In the genomic region with DNA sequence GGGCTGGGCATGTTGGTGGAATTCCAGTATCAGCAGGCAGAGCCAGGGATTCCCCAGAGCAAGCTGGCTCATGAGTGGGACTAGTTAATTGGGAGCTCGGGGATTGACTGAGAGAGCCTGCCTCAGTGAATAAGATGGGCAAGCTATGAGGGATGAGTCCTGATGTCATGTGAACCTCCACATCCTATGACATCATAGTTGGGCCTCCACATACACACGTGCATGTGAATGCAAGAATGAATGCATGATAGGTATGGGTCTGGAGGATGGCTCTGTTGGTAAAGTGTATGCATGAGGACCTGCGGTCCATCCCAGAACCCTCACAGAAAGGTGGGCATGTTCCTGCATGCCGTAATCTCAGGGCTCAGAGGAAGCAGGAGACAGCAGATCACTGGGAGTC, we compare ENCODE assay signal across 26 mouse cellular contexts. TPM values are rescaled to one million over a fixed set of nuclear protein-coding genes. Genes with fewer than 3 reads are reported as not detected.
DNase-seq lines count a peak whose midpoint lies in the region; ATAC-seq and TF ChIP-seq lines count a peak whose summit lies in the region.
"Had no signal": no experiment of that assay in that cellular context is flagged by ENCODE, and none has a peak within 500 bp of the region (broad histone marks: within the 10 kb centered on the region; RNA-seq: fewer than 3 reads in every experiment).

No protein-coding gene starts in this region.

- in situ Hi-C loops in CH12.LX (cut with MboI; ENCODE audit: low pct_ligation_motif_present, low pct_unique_long_range_greater_than_20kb, low sequenced_read_pairs): no loop called here

- no peak overlapping the region for H3K4me3 ChIP-seq in kidney, embryonic 15.5 days (replicated peaks)
- H3K4me3 ChIP-seq in limb, embryonic 13.5 days: no peak overlapping the region
- H3K4me3 ChIP-seq in limb, embryonic 10.5 days: no peak overlapping the region
- H3K4me3 ChIP-seq in CH12.LX (replicated peaks in 1 of 3; ENCODE audit: low read depth in 2 of 3, low read length in 2 of 3, poor library complexity in 1 of 3): peak overlapping the region in 1 of 3 experiments; percentile 25
- H3K4me3 ChIP-seq: embryonic facial prominence, embryonic 10.5 days; embryonic facial prominence, embryonic 13.5 days; erythroblast, embryonic 14.5 days; forebrain, embryonic 12.5 days; forebrain, embryonic 15.5 days; heart, embryonic 12.5 days; heart, embryonic 15.5 days; hindbrain, embryonic 10.5 days; hindbrain, embryonic 13.5 days had no signal

- no peak overlapping the region for H3K4me2 ChIP-seq in kidney, embryonic 15.5 days
- no peak overlapping the region for H3K4me2 ChIP-seq in limb, embryonic 13.5 days (replicated peaks)
- H3K4me2 ChIP-seq in CH12.LX (ENCODE audit: insufficient read depth, low read depth, poor library complexity, severe bottlenecking): no peak overlapping the region; the same call in 1 of the 2 replicates
- H3K4me2 ChIP-seq: embryonic facial prominence, embryonic 13.5 days; forebrain, embryonic 12.5 days; forebrain, embryonic 15.5 days; heart, embryonic 12.5 days; heart, embryonic 15.5 days; hindbrain, embryonic 13.5 days had no signal

- TF ChIP-seq POLR2A in CH12.LX (IDR thresholded peaks at IDR 0.05; ENCODE audit: low read depth, low read length): no peak

- WGBS in kidney, embryonic 15.5 days: 94% methylated on average over 4 of the region's 4 CpGs
- WGBS in limb, embryonic 13.5 days: 85% methylated on average over 4 of the region's 4 CpGs
- WGBS in limb, embryonic 10.5 days: 85% methylated on average over 4 of the region's 4 CpGs

- no peaks in the 10 kb centered on the region for H3K9me3 ChIP-seq in kidney, embryonic 15.5 days (replicated peaks)
- H3K9me3 ChIP-seq in limb, embryonic 13.5 days: no peaks in the 10 kb centered on the region
- H3K9me3 ChIP-seq in limb, embryonic 10.5 days (replicated peaks): no peaks in the 10 kb centered on the region
- H3K9me3 ChIP-seq in CH12.LX (replicated peaks; ENCODE audit: low read length): peaks cover under 1% of the 10 kb centered on the region
- H3K9me3 ChIP-seq: embryonic facial prominence, embryonic 10.5 days; embryonic facial prominence, embryonic 13.5 days; forebrain, embryonic 12.5 days; forebrain, embryonic 15.5 days; heart, embryonic 12.5 days; heart, embryonic 15.5 days; hindbrain, embryonic 10.5 days; hindbrain, embryonic 13.5 days had no signal

- peak overlapping the region; percentile 75; the same call in 1 of the 2 replicates for H3K27ac ChIP-seq in kidney, embryonic 15.5 days
- no peak overlapping the region for H3K27ac ChIP-seq in limb, embryonic 13.5 days
- H3K27ac ChIP-seq in limb, embryonic 10.5 days: no peak overlapping the region
- peak overlapping the region; percentile 90 for H3K27ac ChIP-seq in CH12.LX (ENCODE audit: insufficient read depth, low read depth)
- H3K27ac ChIP-seq: embryonic facial prominence, embryonic 10.5 days; forebrain, embryonic 12.5 days; forebrain, embryonic 15.5 days; heart, embryonic 15.5 days; hindbrain, embryonic 13.5 days had no signal

- H3K79me2 ChIP-seq in CH12.LX (replicated peaks; ENCODE audit: control insufficient read depth, extremely low read depth, insufficient read depth, poor library complexity, severe bottlenecking): peaks cover 14% of the 10 kb centered on the region

- H3K27me3 ChIP-seq in kidney, embryonic 15.5 days: no peaks in the 10 kb centered on the region
- H3K27me3 ChIP-seq in limb, embryonic 13.5 days: no peaks in the 10 kb centered on the region
- H3K27me3 ChIP-seq in limb, embryonic 10.5 days (ENCODE audit: low read depth, poor library complexity, severe bottlenecking): no peaks in the 10 kb centered on the region
- H3K27me3 ChIP-seq in CH12.LX (replicated peaks): no peaks in the 10 kb centered on the region
- H3K27me3 ChIP-seq in splenic B cell, adult 2 months (ENCODE audit: control insufficient read depth, insufficient read depth, low read length, poor library complexity, severe bottlenecking): no peaks in the 10 kb centered on the region
- H3K27me3 ChIP-seq: embryonic facial prominence, embryonic 13.5 days; forebrain, embryonic 12.5 days; forebrain, embryonic 15.5 days; heart, embryonic 12.5 days; heart, embryonic 15.5 days; hindbrain, embryonic 13.5 days had no signal

- dilution Hi-C loops in CH12.LX (cut with MboI; ENCODE audit: extremely low pct_ligation_motif_present, extremely low pct_unique_long_range_greater_than_20kb, low sequenced_read_pairs): no loop called here

- H3K4me1 ChIP-seq in kidney, embryonic 15.5 days: peaks cover 48% of the 10 kb centered on the region
- H3K4me1 ChIP-seq in limb, embryonic 13.5 days: peaks cover 19% of the 10 kb centered on the region
- peaks cover 39% of the 10 kb centered on the region for H3K4me1 ChIP-seq in limb, embryonic 10.5 days
- peaks cover 63 to 98% of the 10 kb centered on the region in 2 experiments for H3K4me1 ChIP-seq in CH12.LX (ENCODE audit: control insufficient read depth in 1 of 2, insufficient read depth in 2 of 2)
- H3K4me1 ChIP-seq: forebrain, embryonic 15.5 days had no signal

- ATAC-seq in kidney, embryonic 15.5 days (replicated peaks; ENCODE audit: low FRiP score): no peak
- ATAC-seq in limb, embryonic 13.5 days (ENCODE audit: low FRiP score, low read depth): no peak
- ATAC-seq: forebrain, embryonic 15.5 days had no signal

- DNase-seq in kidney, postnatal 36 days: no peak
- DNase-seq in limb, embryonic 10.5 days (ENCODE audit: low spot score): no peak
- no peak for DNase-seq in CH12.LX (ENCODE audit: extremely low read depth)
- peak; percentile 60 for DNase-seq in splenic B cell, adult 2 months (ENCODE audit: low read depth, low spot score)
- no peak for DNase-seq in ovary, postnatal 36 days (ENCODE audit: low spot score)
- DNase-seq: adrenal gland, adult 2 months; adrenal gland, postnatal 14 days; cerebellum, adult 11-12 months; cerebellum, adult 8-10 months; cerebellum, postnatal 10 days; cerebellum, postnatal 36 days; embryo, embryonic 11 days; gastrocnemius, postnatal 25 days; heart, postnatal 10 days; heart, postnatal 36 days had no signal

- no peak for TF ChIP-seq EP300 in CH12.LX (IDR thresholded peaks at IDR 0.05; ENCODE audit: low read length)

- TF ChIP-seq CTCF in CH12.LX (conservative IDR thresholded peaks at IDR 0.05 in 1 of 2, IDR thresholded peaks at IDR 0.05 in 1 of 2; ENCODE audit: low read depth in 2 of 2, low read length in 2 of 2): no peak

- TF ChIP-seq RAD21 in CH12.LX (IDR thresholded peaks at IDR 0.05; ENCODE audit: low read depth, low read length): no peak

- no peaks in the 10 kb centered on the region for H3K36me3 ChIP-seq in kidney, embryonic 15.5 days
- no peaks in the 10 kb centered on the region for H3K36me3 ChIP-seq in limb, embryonic 13.5 days
- peaks cover 11% of the 10 kb centered on the region; the same call in 1 of the 2 replicates for H3K36me3 ChIP-seq in limb, embryonic 10.5 days
- H3K36me3 ChIP-seq in CH12.LX (replicated peaks in 1 of 2; ENCODE audit: control insufficient read depth in 1 of 2, insufficient read depth in 1 of 2, low read length in 1 of 2): peaks cover 25 to 85% of the 10 kb centered on the region in 2 experiments
- peaks cover 47% of the 10 kb centered on the region for H3K36me3 ChIP-seq in splenic B cell, adult 2 months (ENCODE audit: control insufficient read depth, insufficient read depth, low read length, poor library complexity, severe bottlenecking)
- H3K36me3 ChIP-seq: forebrain, embryonic 12.5 days; forebrain, embryonic 15.5 days; heart, embryonic 12.5 days; heart, embryonic 15.5 days; hindbrain, embryonic 13.5 days had no signal

- H3K9ac ChIP-seq in kidney, embryonic 15.5 days: no peak overlapping the region
- H3K9ac ChIP-seq in limb, embryonic 13.5 days: 0 out of 2 replicates have a peak overlapping the region, but pooled peaks have one; percentile 1
- no peak overlapping the region for H3K9ac ChIP-seq in CH12.LX (ENCODE audit: insufficient read depth, low read depth)
- H3K9ac ChIP-seq: embryonic facial prominence, embryonic 13.5 days; forebrain, embryonic 12.5 days; forebrain, embryonic 15.5 days; heart, embryonic 12.5 days; heart, embryonic 15.5 days; hindbrain, embryonic 13.5 days had no signal

TF ChIP-seq in CH12.LX, 34 proteins besides CTCF, POLR2A, EP300 and RAD21:
- TF ChIP-seq ETS1 (conservative IDR thresholded peaks at IDR 0.05; ENCODE audit: low read depth, low read length) (no peak), ZNF384 (IDR thresholded peaks at IDR 0.05; ENCODE audit: low read depth, low read length) (no peak), USF2 (conservative IDR thresholded peaks at IDR 0.05; ENCODE audit: low read depth, low read length) (no peak), BHLHE40 (IDR thresholded peaks at IDR 0.05; ENCODE audit: low read depth, low read length) (peak; percentile 63)

RNA-seq across cellular contexts. Expression of a gene that starts 14.5 kb away (rescaled TPM):
- 12.2 and 14.3 TPM in 2 replicates for polyA plus RNA-seq in kidney, embryonic 15.5 days (2015; fragmentation: Nextera tagmentation; extraction: Ambion mirVana)
- 9.6 and 9.8 TPM in 2 replicates for polyA plus RNA-seq in limb, embryonic 13.5 days (2015; fragmentation: Nextera tagmentation; extraction: Ambion mirVana)
- polyA plus RNA-seq in limb, embryonic 10.5 days (2016; fragmentation: Nextera tagmentation; extraction: Ambion mirVana): 9.6 and 11.8 TPM in 2 replicates
- total RNA-seq in CH12.LX (2012; rRNA removed) (156 and 167 TPM in 2 replicates), CH12.LX (2014; rRNA removed) (132 and 143 TPM in 2 replicates)
- 145 and 159 TPM in 2 replicates for polyA plus RNA-seq in CH12.LX (2012; ENCODE audit: insufficient read length, low read depth)

RNA-seq across cellular contexts. Expression of a gene that starts 43.2 kb away (rescaled TPM):
- polyA plus RNA-seq in kidney, embryonic 15.5 days (2015; fragmentation: Nextera tagmentation; extraction: Ambion mirVana): 6.4 and 6.7 TPM in 2 replicates
- polyA plus RNA-seq in limb, embryonic 13.5 days (2015; fragmentation: Nextera tagmentation; extraction: Ambion mirVana): 5.7 and 5.8 TPM in 2 replicates
- polyA plus RNA-seq in limb, embryonic 10.5 days (2016; fragmentation: Nextera tagmentation; extraction: Ambion mirVana): 4.4 and 4.9 TPM in 2 replicates
- total RNA-seq in CH12.LX (2012; rRNA removed) (7.6 and 8.8 TPM in 2 replicates), CH12.LX (2014; rRNA removed) (2.6 and 2.9 TPM in 2 replicates)
- 3.7 and 4.4 TPM in 2 replicates for polyA plus RNA-seq in CH12.LX (2012; ENCODE audit: insufficient read length, low read depth)

Comparison
In these comparisons a context has a peak if more than half of its experiments do, and no peak if none do; other contexts are left out.
1. H3K27ac ChIP-seq: peak in kidney, embryonic 15.5 days (single experiment) and CH12.LX (single experiment); none in limb, embryonic 13.5 days (single experiment) and limb, embryonic 10.5 days (single experiment).